1 mouse cellular context compared by ENCODE assay signal in the genomic region with DNA sequence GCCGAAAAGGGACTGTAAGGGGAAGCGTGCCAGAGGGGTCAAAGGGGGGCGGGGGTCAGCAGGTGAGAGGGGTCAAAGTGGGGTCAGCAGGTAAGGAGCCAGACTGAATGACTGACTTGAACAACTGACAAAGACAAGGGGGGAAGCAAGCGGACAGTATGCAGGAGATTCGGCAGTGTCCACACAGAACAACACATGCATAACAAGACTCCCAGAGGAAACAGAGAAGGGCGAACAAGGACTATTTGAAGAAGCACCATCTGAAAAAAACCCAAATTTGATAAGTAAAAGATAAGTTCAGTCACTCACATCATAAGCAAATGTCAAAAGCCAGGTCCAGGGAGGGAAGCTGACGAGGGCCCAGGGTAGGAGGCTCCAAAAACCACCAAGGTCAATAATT.
TF ChIP-seq lines count a peak whose summit lies in the region.

No protein-coding gene starts in this region.

TF ChIP-seq in CH12.LX, 34 proteins besides CTCF, POLR2A, EP300 and RAD21 (continued from another document):
- no peak for TF ChIP-seq ELF1 (IDR thresholded peaks at IDR 0.05; ENCODE audit: low read depth, low read length)
- no peak for TF ChIP-seq ZKSCAN1 (IDR thresholded peaks at IDR 0.05; ENCODE audit: borderline replicate concordance, low read depth, low read length)
- TF ChIP-seq NRF1 (IDR thresholded peaks at IDR 0.05; ENCODE audit: low read depth, low read length), result no peak
- TF ChIP-seq ZMIZ1 (IDR thresholded peaks at IDR 0.05; ENCODE audit: low read depth, low read length), result no peak
- TF ChIP-seq SMC3 (IDR thresholded peaks at IDR 0.05; ENCODE audit: low read depth, low read length), result no peak
- TF ChIP-seq HCFC1 (IDR thresholded peaks at IDR 0.05; ENCODE audit: low read depth, low read length), result no peak
- no peak for TF ChIP-seq CHD1 (IDR thresholded peaks at IDR 0.05; ENCODE audit: low read depth, low read length)
- TF ChIP-seq TCF12 (IDR thresholded peaks at IDR 0.05; ENCODE audit: low read depth, low read length), result no peak
- no peak for TF ChIP-seq ZNF384 (IDR thresholded peaks at IDR 0.05; ENCODE audit: low read depth, low read length)
- no peak for TF ChIP-seq JUN (IDR thresholded peaks at IDR 0.05; ENCODE audit: insufficient read depth, low read depth, low read length)
- no peak for TF ChIP-seq TBP (conservative IDR thresholded peaks at IDR 0.05; ENCODE audit: low read depth, low read length)
- TF ChIP-seq CHD2 (IDR thresholded peaks at IDR 0.05; ENCODE audit: low read length), result no peak
